Mouse (Mus musculus): Measurements from ENCODE around the gene Abat. TPM values are rescaled to one million over a fixed set of nuclear protein-coding genes. Genes with fewer than 3 reads are reported as not detected.

Abat gene
- polyA plus RNA-seq, 1 experiment = 0.05 TPM

- H3K79me3 ChIP-seq (ENCODE audit: low read depth) = peaks cover 56% of the 10 kb centered on the region
- TF ChIP-seq FOSL1 (IDR thresholded peaks at IDR 0.05; ENCODE audit: insufficient read depth, low read length, poor library complexity, severe bottlenecking) (no peak), USF1 (IDR thresholded peaks at IDR 0.05; ENCODE audit: low read depth) (peak; percentile 88)
- peak within 1 kb of the TSS; percentile 98 for H3ac ChIP-seq (ENCODE audit: control insufficient read depth, insufficient read length, low read depth)
- H3K4me3 ChIP-seq (ENCODE audit: insufficient read depth, poor library complexity, severe bottlenecking) = peak within 1 kb of the TSS; percentile 91
- peaks cover 81% of the 10 kb centered on the region for H3K79me2 ChIP-seq (ENCODE audit: control insufficient read depth, insufficient read depth)
- peaks cover 33% of the 10 kb centered on the region for H3K36me3 ChIP-seq (ENCODE audit: control insufficient read depth, insufficient read depth)
- H3K27me3 ChIP-seq (ENCODE audit: control insufficient read depth, insufficient read depth, insufficient read length) = no peaks in the 10 kb centered on the region
Measured at GRCm38 (mm10) chr16:8637217-8638051, 124.2 kb downstream of the Abat start, which contains the start of the genes Pmm2 and Tmem186. Gene Pmm2 (plus strand): TSS chr16:8637674. Gene Tmem186 (minus strand): TSS chr16:8637712.

GRCm38 (mm10) chr16:8638131-8638530, 124.9 kb downstream of the Abat start:
- Histone ChIP-seq H3ac (ENCODE audit: control insufficient read depth, insufficient read length, low read depth) (peak overlapping the region; percentile 98), H3K36me3 (ENCODE audit: control insufficient read depth, insufficient read depth) (peaks cover 29% of the 10 kb centered on the region), H3K79me2 (ENCODE audit: control insufficient read depth, insufficient read depth) (peaks cover 74% of the 10 kb centered on the region), H3K79me3 (ENCODE audit: low read depth) (peaks cover 56% of the 10 kb centered on the region), H3K27me3 (ENCODE audit: control insufficient read depth, insufficient read depth, insufficient read length) (no peaks in the 10 kb centered on the region), H3K4me3 (ENCODE audit: insufficient read depth, poor library complexity, severe bottlenecking) (peak overlapping the region; percentile 91)
- TF ChIP-seq CTCF (IDR thresholded peaks at IDR 0.05; ENCODE audit: control insufficient read depth, insufficient read depth, insufficient read length) (no peak), FOSL1 (IDR thresholded peaks at IDR 0.05; ENCODE audit: insufficient read depth, low read length, poor library complexity, severe bottlenecking) (no peak), MYOD1 (IDR thresholded peaks at IDR 0.05; ENCODE audit: control insufficient read depth, insufficient read length, low read depth) (no peak), MYOG (IDR thresholded peaks at IDR 0.05; ENCODE audit: control insufficient read depth, extremely low read depth, insufficient read length) (no peak), MAX (IDR thresholded peaks at IDR 0.05) (no peak), CEBPB (IDR thresholded peaks at IDR 0.05; ENCODE audit: low read depth) (no peak), USF1 (IDR thresholded peaks at IDR 0.05; ENCODE audit: low read depth) (no peak)

- Histone ChIP-seq H3K79me2 (ENCODE audit: control insufficient read depth, insufficient read depth) (peaks cover 62% of the 10 kb centered on the region), H3ac (ENCODE audit: control insufficient read depth, insufficient read length, low read depth) (no peak overlapping the region), H3K79me3 (ENCODE audit: low read depth) (peaks cover 56% of the 10 kb centered on the region), H3K36me3 (ENCODE audit: control insufficient read depth, insufficient read depth) (peaks cover 37% of the 10 kb centered on the region), H3K4me3 (ENCODE audit: insufficient read depth, poor library complexity, severe bottlenecking) (no peak overlapping the region), H3K27me3 (ENCODE audit: control insufficient read depth, insufficient read depth, insufficient read length) (no peaks in the 10 kb centered on the region)
- TF ChIP-seq MYOG (IDR thresholded peaks at IDR 0.05; ENCODE audit: control insufficient read depth, extremely low read depth, insufficient read length) (no peak), FOSL1 (IDR thresholded peaks at IDR 0.05; ENCODE audit: insufficient read depth, low read length, poor library complexity, severe bottlenecking) (no peak), USF1 (IDR thresholded peaks at IDR 0.05; ENCODE audit: low read depth) (no peak), CTCF (IDR thresholded peaks at IDR 0.05; ENCODE audit: control insufficient read depth, insufficient read depth, insufficient read length) (no peak), MYOD1 (IDR thresholded peaks at IDR 0.05; ENCODE audit: control insufficient read depth, insufficient read length, low read depth) (no peak), MAX (IDR thresholded peaks at IDR 0.05) (no peak), CEBPB (IDR thresholded peaks at IDR 0.05; ENCODE audit: low read depth) (no peak)
Measured at GRCm38 (mm10) chr16:8639466-8640191, 126.4 kb downstream of the Abat start.

GRCm38 (mm10) chr16:8643855-8644254, 130.6 kb downstream of the Abat start:
- Histone ChIP-seq H3ac (ENCODE audit: control insufficient read depth, insufficient read length, low read depth) (no peak overlapping the region), H3K4me3 (ENCODE audit: insufficient read depth, poor library complexity, severe bottlenecking) (no peak overlapping the region), H3K36me3 (ENCODE audit: control insufficient read depth, insufficient read depth) (peaks cover 65% of the 10 kb centered on the region), H3K79me3 (ENCODE audit: low read depth) (peaks cover 17% of the 10 kb centered on the region), H3K27me3 (ENCODE audit: control insufficient read depth, insufficient read depth, insufficient read length) (no peaks in the 10 kb centered on the region), H3K79me2 (ENCODE audit: control insufficient read depth, insufficient read depth) (peaks cover 21% of the 10 kb centered on the region)
- no peak for TF ChIP-seq CEBPB (IDR thresholded peaks at IDR 0.05; ENCODE audit: low read depth)
- TF ChIP-seq CTCF (IDR thresholded peaks at IDR 0.05; ENCODE audit: control insufficient read depth, insufficient read depth, insufficient read length) = peak; percentile 66

- Histone ChIP-seq H3K79me2 (ENCODE audit: control insufficient read depth, insufficient read depth) (peaks cover 4% of the 10 kb centered on the region), H3K27me3 (ENCODE audit: control insufficient read depth, insufficient read depth, insufficient read length) (no peaks in the 10 kb centered on the region), H3ac (ENCODE audit: control insufficient read depth, insufficient read length, low read depth) (no peak overlapping the region), H3K36me3 (ENCODE audit: control insufficient read depth, insufficient read depth) (peaks cover 75% of the 10 kb centered on the region), H3K79me3 (ENCODE audit: low read depth) (peaks cover 5% of the 10 kb centered on the region), H3K4me3 (ENCODE audit: insufficient read depth, poor library complexity, severe bottlenecking) (no peak overlapping the region)
- no peak for TF ChIP-seq CTCF (IDR thresholded peaks at IDR 0.05; ENCODE audit: control insufficient read depth, insufficient read depth, insufficient read length)
- TF ChIP-seq MYOD1 (IDR thresholded peaks at IDR 0.05; ENCODE audit: control insufficient read depth, insufficient read length, low read depth) = no peak
- no peak for TF ChIP-seq USF1 (IDR thresholded peaks at IDR 0.05; ENCODE audit: low read depth)
- no peak for TF ChIP-seq FOSL1 (IDR thresholded peaks at IDR 0.05; ENCODE audit: insufficient read depth, low read length, poor library complexity, severe bottlenecking)
- no peak for TF ChIP-seq CEBPB (IDR thresholded peaks at IDR 0.05; ENCODE audit: low read depth)
- TF ChIP-seq MYOG (IDR thresholded peaks at IDR 0.05; ENCODE audit: control insufficient read depth, extremely low read depth, insufficient read length) = no peak
- TF ChIP-seq MAX (IDR thresholded peaks at IDR 0.05) = no peak
Measured at GRCm38 (mm10) chr16:8645546-8645945, 132.3 kb downstream of the Abat start.

Measured in C2C12 (cell line).